Mouse (Mus musculus): ENCODE measurements around the gene Agr3. TPM values are rescaled to one million over a fixed set of nuclear protein-coding genes. Genes with fewer than 3 reads are reported as not detected.

Agr3 gene
- total RNA-seq (2014; fragmentation: Nextera tagmentation): not detected in 2 replicates
- total RNA-seq (2017): 0.22 TPM in 1 of 2 replicates, not detected in the other
- not detected in 2 replicates for polyA plus RNA-seq (2012)

- no peak within 1 kb of the TSS for H3K4me3 ChIP-seq (ENCODE audit: low read depth, low read length)
- no peak for DNase-seq (ENCODE audit: low spot score)
- no peaks in the 10 kb centered on the region for H3K36me3 ChIP-seq (replicated peaks)
- no peaks in the 10 kb centered on the region for H3K27me3 ChIP-seq (ENCODE audit: insufficient read depth, low read length)
- H3K4me1 ChIP-seq (ENCODE audit: insufficient read depth, low read depth, low read length): no peaks in the 10 kb centered on the region
- no peaks in the 10 kb centered on the region for H3K9me3 ChIP-seq (replicated peaks)
- no peak for ATAC-seq (ENCODE audit: extremely low read depth, insufficient number of reproducible peaks, low FRiP score, poor library complexity, severe bottlenecking)
- TF ChIP-seq GATA1 (IDR thresholded peaks at IDR 0.05; ENCODE audit: borderline replicate concordance, low read length): no peak
These were observed at the start of gene Agr3 for GRCm38 (mm10) chr12:35925402-35925801. Agr3 (plus strand) TSS chr12:35925620.

GRCm38 (mm10) chr12:35884892-35885558 lies 40.4 kb upstream of the Agr3 start:
- DNase-seq (ENCODE audit: low spot score) (no peak), ATAC-seq (ENCODE audit: extremely low read depth, insufficient number of reproducible peaks, low FRiP score, poor library complexity, severe bottlenecking) (no peak)
- no peaks in the 10 kb centered on the region for H3K27me3 ChIP-seq (ENCODE audit: insufficient read depth, low read length)
- peaks cover 5% of the 10 kb centered on the region; the same call in 1 of the 2 replicates for H3K9me3 ChIP-seq (replicated peaks)
- H3K4me1 ChIP-seq (ENCODE audit: insufficient read depth, low read depth, low read length): no peaks in the 10 kb centered on the region
- no peaks in the 10 kb centered on the region for H3K36me3 ChIP-seq (replicated peaks)
- no peak for TF ChIP-seq POLR2AphosphoS5 (IDR thresholded peaks at IDR 0.05; ENCODE audit: insufficient replicate concordance, low read depth, low read length)
- TF ChIP-seq CTCF (IDR thresholded peaks at IDR 0.05; ENCODE audit: low read depth, low read length): no peak
- TF ChIP-seq GATA1 (IDR thresholded peaks at IDR 0.05; ENCODE audit: borderline replicate concordance, low read length): no peak
- TF ChIP-seq TAL1 (conservative IDR thresholded peaks at IDR 0.05; ENCODE audit: low read depth, low read length): no peak
- no peak for TF ChIP-seq GATA2 (IDR thresholded peaks at IDR 0.05; ENCODE audit: borderline replicate concordance, low read depth, low read length)
- H3K4me3 ChIP-seq (ENCODE audit: low read depth, low read length): no peak overlapping the region

GRCm38 (mm10) chr12:35889383-35889782 lies 36.0 kb upstream of the Agr3 start:
- H3K9me3 ChIP-seq (replicated peaks): 0 out of 2 replicates have a peak, but pooled peaks cover 8% of the 10 kb centered on the region
- ATAC-seq (ENCODE audit: extremely low read depth, insufficient number of reproducible peaks, low FRiP score, poor library complexity, severe bottlenecking): no peak
- no peak for DNase-seq (ENCODE audit: low spot score)
- no peaks in the 10 kb centered on the region for H3K27me3 ChIP-seq (ENCODE audit: insufficient read depth, low read length)
- TF ChIP-seq POLR2AphosphoS5 (IDR thresholded peaks at IDR 0.05; ENCODE audit: insufficient replicate concordance, low read depth, low read length) (no peak), TAL1 (conservative IDR thresholded peaks at IDR 0.05; ENCODE audit: low read depth, low read length) (no peak), GATA1 (IDR thresholded peaks at IDR 0.05; ENCODE audit: borderline replicate concordance, low read length) (no peak), GATA2 (IDR thresholded peaks at IDR 0.05; ENCODE audit: borderline replicate concordance, low read depth, low read length) (no peak), CTCF (IDR thresholded peaks at IDR 0.05; ENCODE audit: low read depth, low read length) (no peak)
- no peak overlapping the region for H3K4me3 ChIP-seq (ENCODE audit: low read depth, low read length)
- H3K36me3 ChIP-seq (replicated peaks): no peaks in the 10 kb centered on the region
- H3K4me1 ChIP-seq (ENCODE audit: insufficient read depth, low read depth, low read length): no peaks in the 10 kb centered on the region

- no peak overlapping the region for H3K4me3 ChIP-seq (ENCODE audit: low read depth, low read length)
- ATAC-seq (ENCODE audit: extremely low read depth, insufficient number of reproducible peaks, low FRiP score, poor library complexity, severe bottlenecking): no peak
- H3K4me1 ChIP-seq (ENCODE audit: insufficient read depth, low read depth, low read length): no peaks in the 10 kb centered on the region
- no peak for DNase-seq (ENCODE audit: low spot score)
- no peaks in the 10 kb centered on the region for H3K36me3 ChIP-seq (replicated peaks)
- H3K9me3 ChIP-seq (replicated peaks): 0 out of 2 replicates have a peak, but pooled peaks cover 4% of the 10 kb centered on the region
- TF ChIP-seq GATA1 (IDR thresholded peaks at IDR 0.05; ENCODE audit: borderline replicate concordance, low read length): no peak
- no peak for TF ChIP-seq CTCF (IDR thresholded peaks at IDR 0.05; ENCODE audit: low read depth, low read length)
- no peak for TF ChIP-seq GATA2 (IDR thresholded peaks at IDR 0.05; ENCODE audit: borderline replicate concordance, low read depth, low read length)
- no peak for TF ChIP-seq TAL1 (conservative IDR thresholded peaks at IDR 0.05; ENCODE audit: low read depth, low read length)
- TF ChIP-seq POLR2AphosphoS5 (IDR thresholded peaks at IDR 0.05; ENCODE audit: insufficient replicate concordance, low read depth, low read length): no peak
- H3K27me3 ChIP-seq (ENCODE audit: insufficient read depth, low read length): no peaks in the 10 kb centered on the region
These were observed 34.7 kb upstream of the Agr3 start for GRCm38 (mm10) chr12:35890756-35891155.

- TF ChIP-seq CTCF (IDR thresholded peaks at IDR 0.05; ENCODE audit: low read depth, low read length): no peak
- TF ChIP-seq POLR2AphosphoS5 (IDR thresholded peaks at IDR 0.05; ENCODE audit: insufficient replicate concordance, low read depth, low read length): no peak
- TF ChIP-seq GATA1 (IDR thresholded peaks at IDR 0.05; ENCODE audit: borderline replicate concordance, low read length): no peak
- no peak for TF ChIP-seq GATA2 (IDR thresholded peaks at IDR 0.05; ENCODE audit: borderline replicate concordance, low read depth, low read length)
- TF ChIP-seq TAL1 (conservative IDR thresholded peaks at IDR 0.05; ENCODE audit: low read depth, low read length): no peak
- Histone ChIP-seq H3K9me3 (replicated peaks) (0 out of 2 replicates have a peak, but pooled peaks cover 2% of the 10 kb centered on the region), H3K4me3 (ENCODE audit: low read depth, low read length) (no peak overlapping the region), H3K27me3 (ENCODE audit: insufficient read depth, low read length) (no peaks in the 10 kb centered on the region), H3K4me1 (ENCODE audit: insufficient read depth, low read depth, low read length) (no peaks in the 10 kb centered on the region), H3K36me3 (replicated peaks) (no peaks in the 10 kb centered on the region)
- ATAC-seq (ENCODE audit: extremely low read depth, insufficient number of reproducible peaks, low FRiP score, poor library complexity, severe bottlenecking): no peak
- no peak for DNase-seq (ENCODE audit: low spot score)
These were observed 31.0 kb upstream of the Agr3 start for GRCm38 (mm10) chr12:35894304-35894900.

GRCm38 (mm10) chr12:35895875-35896763 lies 29.3 kb upstream of the Agr3 start:
- no peak for DNase-seq (ENCODE audit: low spot score)
- no peaks in the 10 kb centered on the region for H3K36me3 ChIP-seq (replicated peaks)
- no peaks in the 10 kb centered on the region for H3K4me1 ChIP-seq (ENCODE audit: insufficient read depth, low read depth, low read length)
- no peak overlapping the region for H3K4me3 ChIP-seq (ENCODE audit: low read depth, low read length)
- H3K27me3 ChIP-seq (ENCODE audit: insufficient read depth, low read length): no peaks in the 10 kb centered on the region
- H3K9me3 ChIP-seq (replicated peaks): 0 out of 2 replicates have a peak, but pooled peaks cover 2% of the 10 kb centered on the region
- TF ChIP-seq CTCF (IDR thresholded peaks at IDR 0.05; ENCODE audit: low read depth, low read length) (no peak), GATA2 (IDR thresholded peaks at IDR 0.05; ENCODE audit: borderline replicate concordance, low read depth, low read length) (no peak), POLR2AphosphoS5 (IDR thresholded peaks at IDR 0.05; ENCODE audit: insufficient replicate concordance, low read depth, low read length) (no peak)
- no peak for ATAC-seq (ENCODE audit: extremely low read depth, insufficient number of reproducible peaks, low FRiP score, poor library complexity, severe bottlenecking)

Data from G1E (cell line).